Mouse (Mus musculus) lung, adult 2 months (tissue): ENCODE measurements around the gene Gm5129. TPM values are rescaled to one million over a fixed set of nuclear protein-coding genes. Genes with fewer than 3 reads are reported as not detected.
"Not testable (repeated sequence)": the region's sequence is repeated elsewhere in the genome, so short reads cannot be mapped to it uniquely, and the experiment has no call there.

Experiments
- DNase-seq: peaks from one replicate; pipeline ENCODE4 v3.0.0; 2022
- H3K4me1 ChIP-seq: fragments of 200-500 bp; 2 replicates; pipeline ENCODE4 v1.6.1; 2011; ENCODE audit warnings: low read length; ENCODE audit not compliant: control insufficient read depth, insufficient read depth
- H3K4me3 ChIP-seq: fragments of 200-500 bp; replicated peaks from 2 replicates; pipeline ENCODE3; 2011; ENCODE audit warnings: low read depth, mild to moderate bottlenecking, control low read depth, low read length; ENCODE audit errors: extremely low read depth
- CTCF ChIP-seq: fragments of 200-500 bp; IDR thresholded peaks from 2 replicates; pipeline ENCODE4 v1.5.1; 2011; ENCODE audit warnings: mild to moderate bottlenecking, low read length, control low read depth; ENCODE audit not compliant: insufficient read depth
- POLR2A ChIP-seq: fragments of 200-500 bp; IDR thresholded peaks from 2 replicates; pipeline ENCODE4 v1.6.1; 2011; ENCODE audit warnings: low read depth, mild to moderate bottlenecking, control low read depth, low read length, borderline replicate concordance; ENCODE audit errors: extremely low read depth
- WGBS: fragments of 180-500 bp; shearing (Covaris S2); methylation state at CpG from one replicate; pipeline ENCODE4 v1.1.7; 2018; 5-methylcytosine and 5-hydroxymethylcytosine counted together
- polyA plus RNA-seq: library from polyadenylated mRNA; depleted of rRNA; stranded (reverse); fragments of >200 nt; gene quantifications from 2 replicates; pipeline ENCODE4 v1.2.3, GENCODE M21; 2012; rRNA removed

Gm5129 gene
- not detected in 2 replicates for polyA plus RNA-seq

DNA sequence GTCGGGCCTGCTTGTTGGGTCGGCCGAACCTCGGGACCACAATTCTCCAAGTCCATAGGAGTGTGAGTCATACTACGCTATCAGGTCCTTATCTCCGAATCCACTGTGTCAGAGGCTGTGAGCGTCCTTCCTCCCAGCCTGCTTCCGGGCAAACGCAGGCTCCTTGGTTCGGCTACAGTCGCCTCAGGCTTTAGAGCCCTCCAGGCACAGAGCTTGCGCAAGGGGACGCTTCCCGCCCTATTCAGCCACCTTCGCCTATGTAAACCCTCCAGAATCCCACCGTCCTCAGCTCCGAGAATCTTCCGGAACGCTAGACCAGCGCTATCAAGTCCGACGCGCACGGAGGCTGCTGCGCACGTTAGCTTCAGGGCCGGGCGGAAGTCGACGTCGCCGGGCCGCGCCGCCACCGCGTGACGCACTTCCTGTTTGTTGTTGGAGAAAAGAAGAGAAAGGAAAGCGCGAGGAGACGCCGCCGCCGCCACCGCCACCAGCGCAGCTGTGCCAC, at the start of gene Gm5129, which contains the start of gene Dnajb6:
Gene Gm5129, minus strand, starts transcription at position 380 of the 505 bp plus-strand sequence.
Gene Dnajb6, plus strand, starts transcription at position 132 of the 505 bp plus-strand sequence.
- DNase-seq, result peak; percentile 100
- Histone ChIP-seq H3K4me3 (peak within 1 kb of the TSS; percentile 95), H3K4me1 (peaks cover 9% of the 10 kb centered on the region)
- WGBS, result under 1% methylated on average over 46 of the region's 46 CpGs
- TF ChIP-seq POLR2A (peak; percentile 93), CTCF (no peak)

DNA sequence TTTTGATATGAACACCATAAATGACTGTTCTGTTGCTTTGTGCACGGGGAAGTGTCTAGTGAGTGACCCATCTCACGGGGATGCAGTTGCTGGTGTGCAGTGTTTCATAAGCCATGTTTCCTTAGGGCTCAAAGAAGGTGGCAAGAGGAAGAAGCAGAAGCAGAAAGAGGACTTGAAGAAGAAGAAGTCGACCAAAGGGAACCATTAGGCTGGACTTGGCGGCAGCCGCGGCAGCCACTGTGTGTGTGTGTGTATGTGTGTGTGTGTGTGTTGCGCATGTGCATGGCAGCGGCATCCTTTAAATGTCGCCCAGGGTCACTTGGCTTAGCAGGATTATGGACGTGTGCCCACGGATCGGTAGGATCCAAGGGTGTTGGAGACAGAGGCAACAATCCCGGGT, 49.2 kb upstream of the Gm5129 start:
- 74% methylated on average over 10 of the region's 13 CpGs for WGBS
- H3K4me1 ChIP-seq, H3K4me3 ChIP-seq, DNase-seq: not testable (repeated sequence)

DNA sequence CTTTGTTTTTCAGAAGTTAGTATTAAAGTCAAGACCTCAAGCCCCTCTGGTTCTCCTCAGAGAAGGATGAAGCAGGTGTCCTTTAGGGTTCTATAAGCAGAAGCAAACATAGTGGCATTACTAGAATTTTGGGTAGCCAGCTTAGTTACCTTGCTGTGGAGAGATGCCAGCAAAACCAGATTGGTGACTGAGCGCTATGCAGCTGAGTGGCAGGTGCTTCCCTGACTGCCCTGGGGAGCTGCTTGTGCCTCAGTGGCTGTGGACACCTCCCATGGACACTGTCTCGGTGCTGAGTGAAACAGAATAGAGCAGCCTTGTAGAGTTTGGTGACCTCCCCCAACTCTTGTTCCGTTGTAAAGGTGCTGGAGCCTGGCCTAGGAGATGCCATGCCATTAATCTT, 46.5 kb upstream of the Gm5129 start:
- H3K4me3 ChIP-seq, result no peak overlapping the region
- no peak for TF ChIP-seq CTCF
- no peak for TF ChIP-seq POLR2A
- H3K4me1 ChIP-seq, result peaks cover 2% of the 10 kb centered on the region; the same call in 1 of the 2 replicates
- DNase-seq, result no peak
- WGBS, result 92% methylated on average over 3 of the region's 3 CpGs

DNA sequence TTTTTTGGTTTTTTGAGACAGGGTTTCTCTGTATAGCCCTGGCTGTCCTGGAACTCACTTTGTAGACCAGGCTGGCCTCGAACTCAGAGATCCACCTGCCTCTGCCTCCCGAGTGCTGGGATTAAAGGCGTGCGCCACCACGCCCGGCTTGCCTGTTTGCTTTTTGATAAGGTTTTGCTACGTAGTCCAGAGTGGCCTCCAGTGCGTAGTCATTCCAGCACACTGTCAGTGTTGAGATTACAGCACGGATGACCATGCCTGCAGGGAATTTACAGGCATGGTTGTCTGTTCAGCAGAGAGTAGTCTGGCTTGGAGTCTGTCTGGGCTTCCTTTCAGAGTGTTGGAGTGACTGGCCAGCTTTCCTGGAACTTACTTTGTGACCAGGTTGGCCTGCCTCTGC, 44.0 kb upstream of the Gm5129 start:
- DNase-seq, H3K4me1 ChIP-seq, H3K4me3 ChIP-seq: not testable (repeated sequence)
- WGBS, result 88% methylated on average over 9 of the region's 9 CpGs

DNA sequence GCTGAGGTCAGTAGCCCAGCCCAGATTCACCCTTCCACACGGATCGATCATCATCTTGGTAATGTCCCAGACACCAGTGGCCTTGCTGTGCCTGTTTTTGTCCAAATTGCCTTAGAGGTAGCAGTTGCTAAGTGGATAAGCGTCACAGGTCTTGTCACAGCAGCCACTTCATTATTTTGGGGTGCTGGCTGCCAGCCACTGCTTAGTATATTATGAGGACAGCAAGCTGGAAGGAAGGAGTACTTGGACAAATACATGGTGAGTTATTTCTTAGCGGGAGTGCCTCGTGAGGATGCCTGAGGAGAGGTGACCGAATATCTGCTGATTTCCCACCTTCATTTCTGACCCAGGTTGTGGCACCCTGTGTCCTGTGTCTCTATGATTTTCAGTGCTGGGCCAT, 42.3 kb upstream of the Gm5129 start:
- H3K4me3 ChIP-seq, result no peak overlapping the region
- WGBS, result 81% methylated on average over 6 of the region's 6 CpGs
- TF ChIP-seq POLR2A (no peak), CTCF (no peak)
- DNase-seq, result no peak
- H3K4me1 ChIP-seq, result no peaks in the 10 kb centered on the region; the same call in 1 of the 2 replicates

DNA sequence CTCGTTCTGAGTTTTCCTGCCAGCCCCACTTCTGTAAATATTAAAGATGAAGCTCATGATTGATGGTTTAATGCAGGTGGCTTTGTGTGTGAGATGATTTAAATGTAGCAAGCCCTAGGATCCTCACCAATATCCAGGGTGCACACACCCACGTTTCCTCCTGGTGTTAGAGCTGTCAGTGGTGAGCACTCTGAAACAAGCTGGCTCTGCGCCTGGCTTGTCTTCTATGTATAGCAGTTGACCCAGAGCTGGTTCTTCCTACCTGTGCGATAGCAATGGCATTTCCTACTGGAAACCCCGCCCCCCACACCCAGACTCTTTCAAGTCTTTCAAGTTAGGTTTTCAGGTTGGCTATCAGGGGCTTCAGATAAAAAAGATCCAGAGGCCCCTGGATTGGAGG, 39.7 kb upstream of the Gm5129 start:
- no peaks in the 10 kb centered on the region; the same call in 1 of the 2 replicates for H3K4me1 ChIP-seq
- 46% methylated on average over 5 of the region's 5 CpGs for WGBS
- H3K4me3 ChIP-seq, result no peak overlapping the region
- TF ChIP-seq CTCF (no peak), POLR2A (no peak)
- DNase-seq, result no peak

DNA sequence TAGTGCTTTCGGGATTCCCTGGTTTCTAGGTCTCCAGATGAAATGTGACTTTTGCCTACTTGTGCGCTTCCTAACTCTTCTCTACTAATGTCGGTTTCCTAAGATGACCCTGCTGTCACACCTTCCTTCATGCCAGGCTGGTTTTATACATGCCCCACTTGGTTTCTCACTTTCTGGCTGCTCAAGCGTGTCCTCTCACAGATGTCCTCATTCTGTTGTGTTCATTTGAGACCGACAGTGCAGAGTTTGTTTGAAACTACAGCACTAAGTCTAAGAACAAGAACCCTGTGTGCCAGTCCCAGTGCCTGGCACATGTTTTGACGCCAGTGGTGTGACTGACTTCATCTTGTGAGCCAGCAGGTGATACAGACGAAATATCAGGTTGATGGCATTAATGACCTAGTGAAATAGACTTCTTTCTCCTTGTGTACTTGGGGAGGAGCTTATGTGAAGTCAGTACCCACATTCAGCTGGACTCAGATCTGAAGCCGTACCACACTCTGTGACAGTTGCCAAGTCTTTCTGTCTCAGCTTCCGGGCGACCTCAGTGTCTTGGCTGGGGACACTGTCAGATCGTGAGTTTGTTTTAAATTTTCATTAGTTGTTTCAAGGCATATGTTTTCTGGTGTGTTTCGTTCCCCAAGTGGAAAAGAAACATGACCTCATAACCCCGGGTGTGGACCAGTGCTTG, 37.9 kb upstream of the Gm5129 start:
- Histone ChIP-seq H3K4me1 (no peaks in the 10 kb centered on the region; the same call in 1 of the 2 replicates), H3K4me3 (no peak overlapping the region)
- DNase-seq, result no peak
- TF ChIP-seq CTCF (no peak), POLR2A (no peak)
- WGBS, result 71% methylated on average over 13 of the region's 13 CpGs

DNA sequence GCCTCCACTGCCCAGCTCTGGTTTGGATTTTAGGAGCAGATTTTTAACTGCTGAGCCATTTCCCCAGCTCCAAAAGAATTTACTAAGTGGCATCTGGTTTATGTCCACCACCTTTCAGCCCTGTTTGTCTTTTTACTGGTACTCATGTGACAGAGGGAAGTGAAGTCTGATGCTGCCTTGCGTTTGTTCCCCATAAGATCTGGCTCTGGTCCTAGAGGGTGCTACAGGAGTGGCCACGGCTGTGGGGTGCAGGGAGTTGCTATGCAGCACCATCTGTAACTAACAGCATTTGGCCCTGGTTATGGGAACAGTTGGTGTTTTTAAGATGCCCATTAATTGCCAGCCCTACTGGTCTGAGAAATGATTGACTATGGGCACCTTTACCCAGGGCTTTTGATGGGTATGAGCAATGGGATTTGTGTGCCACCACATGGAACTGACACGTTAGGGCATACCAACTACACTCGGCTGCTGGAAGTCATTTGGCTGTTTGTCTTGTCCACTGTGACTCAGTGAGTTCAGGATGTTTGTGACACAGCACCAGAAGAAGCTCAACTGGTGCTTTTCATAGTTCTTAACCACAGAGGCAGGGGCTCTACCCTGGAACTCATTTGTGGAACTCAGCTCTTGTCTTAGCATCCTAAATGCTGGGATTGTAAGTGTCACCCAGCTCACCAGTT, 37.1 kb upstream of the Gm5129 start:
- DNase-seq, result no peak
- Histone ChIP-seq H3K4me3 (no peak overlapping the region), H3K4me1 (no peaks in the 10 kb centered on the region; the same call in 1 of the 2 replicates)
- no peak for TF ChIP-seq POLR2A
- TF ChIP-seq CTCF, result no peak
- 55% methylated on average over 4 of the region's 4 CpGs for WGBS

DNA sequence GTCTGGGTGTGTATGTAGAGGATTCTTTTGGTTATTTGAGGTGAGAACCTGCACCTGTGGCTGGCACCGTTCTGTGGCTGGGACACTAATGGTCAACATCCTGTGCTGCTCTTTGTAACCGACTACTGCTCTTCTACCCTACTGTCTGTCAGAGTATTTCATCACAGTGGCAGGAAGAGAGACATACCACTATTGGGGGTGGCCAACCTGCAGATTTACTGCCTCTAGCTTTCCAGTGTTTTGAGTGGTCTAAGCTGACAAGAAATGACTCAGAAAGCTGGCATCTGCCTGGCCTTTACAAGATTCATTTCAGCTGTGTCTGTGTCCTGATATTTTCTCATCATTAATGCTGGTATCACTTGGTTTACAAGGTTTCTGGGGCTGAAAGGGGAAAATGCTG, 36.3 kb upstream of the Gm5129 start:
- no peak overlapping the region for H3K4me3 ChIP-seq
- H3K4me1 ChIP-seq, result no peaks in the 10 kb centered on the region; the same call in 1 of the 2 replicates
- DNase-seq, result no peak
- TF ChIP-seq POLR2A, result no peak
- TF ChIP-seq CTCF, result no peak
- 40% methylated on average over 2 of the region's 2 CpGs for WGBS

DNA sequence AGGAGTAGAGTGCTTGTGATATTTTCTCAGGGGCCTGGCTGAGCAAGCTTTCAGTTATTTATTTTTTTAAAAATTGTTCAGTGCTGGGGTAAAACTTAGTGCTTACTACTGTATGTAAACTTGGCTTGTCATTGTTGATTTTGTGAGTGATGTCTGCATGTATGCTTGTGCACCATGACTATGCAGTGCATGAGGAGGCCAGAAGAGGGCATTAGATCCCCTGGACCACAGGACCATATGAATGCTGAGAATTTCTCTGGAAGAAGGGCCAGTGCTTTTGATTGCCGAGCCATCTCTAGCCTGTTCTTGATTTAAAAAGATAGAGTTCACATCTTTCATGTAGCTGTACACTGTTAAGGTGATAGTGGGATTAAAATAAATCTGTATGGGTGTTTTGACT, 35.2 kb upstream of the Gm5129 start:
- WGBS, result 78% methylated on average over 1 of the region's 1 CpGs
- H3K4me3 ChIP-seq, result no peak overlapping the region
- no peaks in the 10 kb centered on the region; the same call in 1 of the 2 replicates for H3K4me1 ChIP-seq
- 0 out of 2 replicates have a peak, but pooled peaks have one; percentile 1 for TF ChIP-seq CTCF
- TF ChIP-seq POLR2A, result no peak
- no peak for DNase-seq
